In genomic region chr1:130864238-130864637, GRCm38 (mm10) we compare ENCODE assay signal across 15 mouse cellular contexts. TPM values are rescaled to one million over a fixed set of nuclear protein-coding genes. Genes with fewer than 3 reads are reported as not detected.
DNase-seq lines count a peak whose midpoint lies in the region; ATAC-seq and TF ChIP-seq lines count a peak whose summit lies in the region.
"Had no signal": no experiment of that assay in that cellular context is flagged by ENCODE, and none has a peak within 500 bp of the region (broad histone marks: within the 10 kb centered on the region; RNA-seq: fewer than 3 reads in every experiment).

No protein-coding gene starts in this region.

- DNase-seq in frontal cortex, postnatal 25 days (ENCODE audit: low spot score in 2 of 2): no peak
- peak; percentile 61 for DNase-seq in CH12.LX (ENCODE audit: extremely low read depth)
- DNase-seq in thymus, adult 2 months: peak; percentile 53
- DNase-seq in adrenal gland, postnatal 36 days: no peak
- no peak for DNase-seq in adrenal gland, postnatal 4 days (ENCODE audit: low spot score in 2 of 2)
- DNase-seq in embryo, embryonic 10.5 days (ENCODE audit: low spot score): no peak
- DNase-seq: lung, postnatal 14 days had no signal

- 16% methylated on average over 4 of the region's 4 CpGs for WGBS in thymus, adult 2 months

- TF ChIP-seq CTCF in CH12.LX (conservative IDR thresholded peaks at IDR 0.05 in 1 of 2, IDR thresholded peaks at IDR 0.05 in 1 of 2; ENCODE audit: low read depth in 2 of 2, low read length in 2 of 2): no peak
- TF ChIP-seq CTCF in thymus, adult 2 months (IDR thresholded peaks at IDR 0.05; ENCODE audit: borderline replicate concordance, control insufficient read depth, extremely low read depth, insufficient read depth, low read length, poor library complexity): no peak

- H3K9me3 ChIP-seq in CH12.LX (replicated peaks; ENCODE audit: low read length): no peaks in the 10 kb centered on the region

- no peaks in the 10 kb centered on the region for H3K36me3 ChIP-seq in CH12.LX (replicated peaks in 1 of 2; ENCODE audit: control insufficient read depth in 1 of 2, insufficient read depth in 1 of 2, low read length in 1 of 2)
- H3K36me3 ChIP-seq in thymus, adult 2 months (ENCODE audit: control insufficient read depth, insufficient read depth, low read length): no peaks in the 10 kb centered on the region

- peak; percentile 57 for ATAC-seq in frontal cortex, adult (ENCODE audit: low TSS enrichment)
- ATAC-seq in megakaryocyte, adult 5-6 weeks (ENCODE audit: poor library complexity, severe bottlenecking): peak; percentile 60
- ATAC-seq: hindbrain, postnatal 0 days had no signal

- no peak for TF ChIP-seq POLR2A in CH12.LX (IDR thresholded peaks at IDR 0.05; ENCODE audit: low read depth, low read length)
- no peak for TF ChIP-seq POLR2A in thymus, adult 2 months (IDR thresholded peaks at IDR 0.05; ENCODE audit: control insufficient read depth, extremely low read depth, insufficient read depth, low read length, poor library complexity)

- H3K79me2 ChIP-seq in CH12.LX (replicated peaks; ENCODE audit: control insufficient read depth, extremely low read depth, insufficient read depth, poor library complexity, severe bottlenecking): no peaks in the 10 kb centered on the region

- no peak overlapping the region for H3K27ac ChIP-seq in CH12.LX (ENCODE audit: insufficient read depth, low read depth)
- no peak overlapping the region for H3K27ac ChIP-seq in thymus, adult 2 months (ENCODE audit: control insufficient read depth, insufficient read depth, low read length)
- H3K27ac ChIP-seq: hindbrain, postnatal 0 days; layer of hippocampus, adult 2 months had no signal

- TF ChIP-seq EP300 in CH12.LX (IDR thresholded peaks at IDR 0.05; ENCODE audit: low read length): peak; percentile 54

- TF ChIP-seq RAD21 in CH12.LX (IDR thresholded peaks at IDR 0.05; ENCODE audit: low read depth, low read length): no peak

- H3K9ac ChIP-seq in CH12.LX (ENCODE audit: insufficient read depth, low read depth): no peak overlapping the region

- peak overlapping the region in 1 of 3 experiments; percentile 11 for H3K4me3 ChIP-seq in CH12.LX (replicated peaks in 1 of 3; ENCODE audit: low read depth in 2 of 3, low read length in 2 of 3, poor library complexity in 1 of 3)
- H3K4me3 ChIP-seq in thymus, adult 2 months (ENCODE audit: control insufficient read depth, insufficient read depth, low read length): no peak overlapping the region
- H3K4me3 ChIP-seq: layer of hippocampus, adult 2 months had no signal

- in situ Hi-C loops in CH12.LX (cut with MboI; ENCODE audit: low pct_ligation_motif_present, low pct_unique_long_range_greater_than_20kb, low sequenced_read_pairs): no loop called here

- dilution Hi-C loops in CH12.LX (cut with MboI; ENCODE audit: extremely low pct_ligation_motif_present, extremely low pct_unique_long_range_greater_than_20kb, low sequenced_read_pairs): no loop called here

- no peaks in the 10 kb centered on the region for H3K27me3 ChIP-seq in CH12.LX (replicated peaks)
- H3K27me3 ChIP-seq in thymus, adult 2 months (ENCODE audit: control insufficient read depth, insufficient read depth, low read length): no peaks in the 10 kb centered on the region

- H3K4me1 ChIP-seq in CH12.LX (ENCODE audit: control insufficient read depth in 1 of 2, insufficient read depth in 2 of 2): peaks cover 10 to 26% of the 10 kb centered on the region in 2 experiments
- peaks cover 16% of the 10 kb centered on the region for H3K4me1 ChIP-seq in thymus, adult 2 months (replicated peaks; ENCODE audit: control insufficient read depth, insufficient read depth, low read length)

- no peak overlapping the region for H3K4me2 ChIP-seq in CH12.LX (ENCODE audit: insufficient read depth, low read depth, poor library complexity, severe bottlenecking)

TF ChIP-seq in CH12.LX, 34 proteins besides CTCF, POLR2A, EP300 and RAD21:
- 0 out of 2 replicates have a peak, but pooled peaks have one; percentile 38 for TF ChIP-seq TCF12 (IDR thresholded peaks at IDR 0.05; ENCODE audit: low read depth, low read length)
- TF ChIP-seq JUND (conservative IDR thresholded peaks at IDR 0.05; ENCODE audit: low read depth, low read length): no peak
- TF ChIP-seq SMC3 (IDR thresholded peaks at IDR 0.05; ENCODE audit: low read depth, low read length): no peak
- TF ChIP-seq MAFK (IDR thresholded peaks at IDR 0.05; ENCODE audit: insufficient replicate concordance, low read length): no peak
- TF ChIP-seq MAX (IDR thresholded peaks at IDR 0.05; ENCODE audit: low read length): peak; percentile 71
- no peak for TF ChIP-seq KAT2A (IDR thresholded peaks at IDR 0.05; ENCODE audit: insufficient replicate concordance, low read length)
- no peak for TF ChIP-seq PAX5 (IDR thresholded peaks at IDR 0.05; ENCODE audit: low read length)
- peak; percentile 20; the same call in 1 of the 2 replicates for TF ChIP-seq USF1 (IDR thresholded peaks at IDR 0.05; ENCODE audit: low read depth, low read length)
- 0 out of 2 replicates have a peak, but pooled peaks have one; percentile 11 for TF ChIP-seq MEF2A (IDR thresholded peaks at IDR 0.05; ENCODE audit: borderline replicate concordance, low read depth, low read length)
- TF ChIP-seq ETS1 (conservative IDR thresholded peaks at IDR 0.05; ENCODE audit: low read depth, low read length): peak; percentile 52
- TF ChIP-seq ZNF384 (IDR thresholded peaks at IDR 0.05; ENCODE audit: low read depth, low read length): no peak
- peak; percentile 85 for TF ChIP-seq BHLHE40 (IDR thresholded peaks at IDR 0.05; ENCODE audit: low read depth, low read length)
- TF ChIP-seq HCFC1 (IDR thresholded peaks at IDR 0.05; ENCODE audit: low read depth, low read length): no peak
- no peak for TF ChIP-seq SIN3A (IDR thresholded peaks at IDR 0.05; ENCODE audit: low read length)

RNA-seq across cellular contexts. Expression of gene Fcmr, which starts 1.2 kb away (rescaled TPM):
- 0.21 and 0.46 TPM in 2 replicates for total RNA-seq in CH12.LX (2012; rRNA removed)
- total RNA-seq in CH12.LX (2014; rRNA removed): 0.39 and 0.56 TPM in 2 replicates
- polyA plus RNA-seq in CH12.LX (2012; ENCODE audit: insufficient read length, low read depth): 0.76 and 0.96 TPM in 2 replicates
- 1.1 TPM in 1 of 2 replicates, not detected in the other for total RNA-seq in megakaryocyte, adult 5-6 weeks (2015)
- not detected in 2 replicates for total RNA-seq in megakaryocyte, adult 5-6 weeks (2017)
- 9.7 and 15.4 TPM in 2 replicates for polyA plus RNA-seq in thymus, adult 2 months (2012; rRNA removed)
- not detected for total RNA-seq in adrenal gland, postnatal 36 days (2021)
- total RNA-seq in adrenal gland, postnatal 4 days (2021): 1 to 10 TPM in 1 of 2 experiments, under 1 TPM in 1; 0.50 to 1.0 TPM
- polyA plus RNA-seq: neural tube, embryonic 11.5 days had no signal

RNA-seq across cellular contexts. Expression of gene Il24, which starts 23.0 kb away (rescaled TPM):
- total RNA-seq in CH12.LX (2012; rRNA removed) (not detected in 2 replicates), CH12.LX (2014; rRNA removed) (not detected in 2 replicates)
- polyA plus RNA-seq in CH12.LX (2012; ENCODE audit: insufficient read length, low read depth): not detected in 2 replicates
- total RNA-seq in megakaryocyte, adult 5-6 weeks (2015): not detected in 2 replicates
- total RNA-seq in megakaryocyte, adult 5-6 weeks (2017): not detected in 2 replicates
- polyA plus RNA-seq in thymus, adult 2 months (2012; rRNA removed): 0.26 and 0.28 TPM in 2 replicates
- not detected for total RNA-seq in adrenal gland, postnatal 36 days (2021)
- not detected for total RNA-seq in adrenal gland, postnatal 4 days (2021)
- total RNA-seq: heart, adult 18-20 months; hindbrain, postnatal 0 days; layer of hippocampus, adult 2 months had no signal
- polyA plus RNA-seq: cortical plate, adult 2 months; hindbrain, postnatal 0 days; limb, embryonic 11.5 days; neural tube, embryonic 11.5 days had no signal

RNA-seq across cellular contexts. Expression of gene Pigr, which starts 37.8 kb away (rescaled TPM):
- total RNA-seq in CH12.LX (2012; rRNA removed) (0.04 TPM in 1 of 2 replicates, not detected in the other), CH12.LX (2014; rRNA removed) (not detected in 2 replicates)
- 0.19 and 0.21 TPM in 2 replicates for polyA plus RNA-seq in CH12.LX (2012; ENCODE audit: insufficient read length, low read depth)
- total RNA-seq in megakaryocyte, adult 5-6 weeks (2015): not detected in 2 replicates
- total RNA-seq in megakaryocyte, adult 5-6 weeks (2017): not detected in 2 replicates
- 3.0 and 4.3 TPM in 2 replicates for polyA plus RNA-seq in thymus, adult 2 months (2012; rRNA removed)
- under 1 TPM; 0.16 to 0.20 TPM for total RNA-seq in adrenal gland, postnatal 36 days (2021)
- 1 to 10 TPM in 1 of 2 experiments, under 1 TPM in 1; 0.53 to 1.2 TPM for total RNA-seq in adrenal gland, postnatal 4 days (2021)
- total RNA-seq: hindbrain, postnatal 0 days; layer of hippocampus, adult 2 months had no signal
- polyA plus RNA-seq: cortical plate, adult 2 months; hindbrain, postnatal 0 days; limb, embryonic 11.5 days; neural tube, embryonic 11.5 days had no signal

RNA-seq across cellular contexts. Expression of gene Il20, which starts 47.0 kb away (rescaled TPM):
- total RNA-seq in CH12.LX (2012; rRNA removed) (not detected in 2 replicates), CH12.LX (2014; rRNA removed) (not detected in 2 replicates)
- polyA plus RNA-seq in CH12.LX (2012; ENCODE audit: insufficient read length, low read depth): not detected in 2 replicates
- total RNA-seq in megakaryocyte, adult 5-6 weeks (2015): not detected in 2 replicates
- not detected in 2 replicates for total RNA-seq in megakaryocyte, adult 5-6 weeks (2017)
- not detected in 2 replicates for polyA plus RNA-seq in thymus, adult 2 months (2012; rRNA removed)
- total RNA-seq in adrenal gland, postnatal 36 days (2021): not detected
- total RNA-seq in adrenal gland, postnatal 4 days (2021): not detected
- total RNA-seq: heart, adult 18-20 months; hindbrain, postnatal 0 days; layer of hippocampus, adult 2 months had no signal
- polyA plus RNA-seq: cortical plate, adult 2 months; hindbrain, postnatal 0 days; limb, embryonic 11.5 days; neural tube, embryonic 11.5 days had no signal

Comparison
In these comparisons a context has a peak if more than half of its experiments do, and no peak if none do; other contexts are left out.
1. DNase-seq: peak in CH12.LX (single experiment) and thymus, adult 2 months (single experiment); none in frontal cortex, postnatal 25 days (0 of 2), adrenal gland, postnatal 36 days (0 of 2), adrenal gland, postnatal 4 days (0 of 2) and embryo, embryonic 10.5 days (single experiment).